Mouse (Mus musculus) Patski (cell line): ENCODE data around the gene Traf6. TPM values are rescaled to one million over a fixed set of nuclear protein-coding genes. Genes with fewer than 3 reads are reported as not detected.
A peak's percentile ranks its signal among the peaks of the same experiment; 100 is the strongest.

Experiments used
- ATAC-seq: fragments of 100-300 bp; one replicate; pipeline ENCODE4 v1.8.0; 2021
- CTCF ChIA-PET: fragments of 350-600 bp; sonication (Branson Sonifier 250); formaldehyde crosslinking; loops from one replicate; lab custom pipeline; 2022; ENCODE audit warnings: inconsistent platforms; lab: Charles Lee
- POLR2A ChIA-PET: fragments of 350-600 bp; sonication (Branson Sonifier 250); formaldehyde crosslinking; loops from one replicate; lab custom pipeline; 2022; ENCODE audit warnings: antibody characterized with exemption, inconsistent platforms; lab: Charles Lee
- DNase-seq: peaks from one replicate; pipeline ENCODE4 v3.0.0-alpha.2; 2011; ENCODE audit warnings: low read depth, low spot score
- H3K27me3 ChIP-seq: fragments of 371-371 bp; one replicate; pipeline ENCODE4 v1.5.1; 2021
- CTCF ChIP-seq: fragments of 100-300 bp; IDR thresholded peaks from one replicate; pipeline ENCODE4 v1.5.1; 2021
- in situ Hi-C: fragments of 300-500 bp; cut with MboI; formaldehyde crosslinking; loops from 3 replicates; pipeline ENCODE4 v1.11.1; 2018; ENCODE audit warnings: low pct_unique_long_range_greater_than_20kb, mixed read lengths
- polyA plus RNA-seq: library from polyadenylated mRNA; unstranded; gene quantifications from one replicate; pipeline ENCODE4 v1.2.3, GENCODE M21; 2021

Traf6 gene
- polyA plus RNA-seq = 13.8 TPM

DNA sequence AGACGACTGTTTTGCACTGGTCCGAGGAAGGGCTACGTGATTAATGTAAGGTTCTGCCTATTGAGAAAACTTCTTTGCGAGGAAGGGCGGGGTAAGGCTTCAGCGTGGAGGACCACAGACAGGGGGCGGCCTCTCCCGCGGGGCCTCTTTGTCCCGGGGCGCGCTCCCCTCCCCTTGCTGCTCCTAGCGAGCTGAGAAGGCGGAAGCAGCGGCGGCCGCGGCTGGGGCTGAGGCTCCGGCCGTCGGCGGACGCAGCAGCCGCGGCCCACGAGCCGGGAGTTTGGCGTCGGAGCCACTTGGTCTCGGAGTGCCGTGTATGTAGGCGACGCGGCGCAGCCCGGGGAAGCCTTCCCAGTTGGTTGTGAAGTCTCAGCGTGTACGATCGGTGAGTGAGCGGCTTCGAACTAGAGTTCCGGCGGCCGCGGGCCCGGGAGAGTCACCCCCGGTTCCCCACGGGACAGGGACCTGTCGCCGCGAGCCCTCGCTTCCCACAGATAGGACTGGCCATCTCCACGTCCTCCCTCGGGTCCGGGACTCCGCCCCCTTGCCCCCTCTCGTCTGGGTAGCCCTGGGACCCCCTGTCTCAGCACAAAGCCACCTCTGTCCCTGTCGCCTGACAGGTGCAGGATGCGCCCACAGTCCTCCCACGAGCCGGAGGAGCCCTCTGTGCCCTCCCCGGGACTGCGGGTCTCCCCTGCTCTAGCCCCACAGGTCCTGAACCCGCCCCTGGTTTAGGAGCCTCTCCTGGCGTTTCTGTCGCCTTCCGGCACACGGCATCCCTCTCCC is at the start of gene Traf6:
Gene Traf6, plus strand, starts transcription at position 194 of the 786 bp plus-strand sequence.
- TF ChIP-seq CTCF = peak; percentile 98
- in situ Hi-C loops = no loop called here
- peaks cover 15% of the 10 kb centered on the region for H3K27me3 ChIP-seq
- no peak for DNase-seq
- POLR2A ChIA-PET = interaction anchor here (0.7 kb wide), 1 partner anchor 295 kb away, joined by 3 read pairs; no protein-coding TSS in a partner anchor
- CTCF ChIA-PET = interaction anchor here (3.1 kb wide), 1 partner anchor 12 kb away, joined by 10 read pairs; no protein-coding TSS in a partner anchor
- peak; percentile 98 for ATAC-seq

DNA sequence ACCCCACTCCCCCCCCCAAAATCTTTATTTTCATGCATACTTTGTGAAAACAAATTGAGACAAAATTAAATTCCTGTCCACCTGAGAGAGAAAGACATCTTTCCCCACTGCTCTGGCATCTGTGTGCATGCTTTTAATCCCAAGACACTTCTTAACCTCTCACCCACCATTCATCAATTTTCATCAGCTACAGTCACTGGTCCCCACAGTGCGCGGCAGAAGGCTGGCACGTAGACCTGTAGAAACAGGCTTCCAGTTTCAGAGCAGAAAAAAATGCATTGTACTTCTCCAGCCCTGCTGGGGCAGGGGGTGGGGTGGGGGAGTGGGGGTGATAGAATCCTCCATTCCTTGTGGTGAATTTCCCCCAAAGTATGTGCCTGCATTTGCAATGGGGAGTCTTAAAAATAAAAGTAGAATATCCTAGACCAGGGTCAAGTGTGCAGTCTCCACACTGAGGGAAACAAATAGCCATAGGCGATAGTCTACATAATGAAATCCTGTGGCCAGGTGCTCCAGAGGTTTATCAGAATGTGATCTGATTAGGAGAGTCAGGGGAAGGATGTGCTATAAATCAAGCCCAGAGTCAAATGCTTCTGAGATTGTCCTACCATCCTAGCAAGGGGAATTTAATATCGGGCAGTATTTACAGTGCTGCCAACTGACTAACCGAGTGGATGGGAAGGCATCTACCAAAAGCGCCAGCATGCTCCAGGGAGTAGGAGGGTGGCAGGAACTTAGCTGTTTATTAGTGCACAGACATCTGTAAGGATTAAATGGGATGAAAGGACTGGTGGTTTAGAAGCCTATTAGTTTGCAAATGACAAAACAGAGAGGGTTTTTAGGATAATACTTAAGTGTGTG is 39.0 kb upstream of the Traf6 start:
- POLR2A ChIA-PET = interaction anchor here (1.0 kb wide), 1 partner anchor 11 kb away, joined by 3 read pairs; no protein-coding TSS in a partner anchor
- ATAC-seq = no peak
- DNase-seq = no peak
- peaks cover 58% of the 10 kb centered on the region for H3K27me3 ChIP-seq
- CTCF ChIA-PET = interaction anchor here (1.2 kb wide), 1 partner anchor 9 kb away, joined by 3 read pairs; no protein-coding TSS in a partner anchor
- TF ChIP-seq CTCF = no peak
- in situ Hi-C loops = no loop called here

DNA sequence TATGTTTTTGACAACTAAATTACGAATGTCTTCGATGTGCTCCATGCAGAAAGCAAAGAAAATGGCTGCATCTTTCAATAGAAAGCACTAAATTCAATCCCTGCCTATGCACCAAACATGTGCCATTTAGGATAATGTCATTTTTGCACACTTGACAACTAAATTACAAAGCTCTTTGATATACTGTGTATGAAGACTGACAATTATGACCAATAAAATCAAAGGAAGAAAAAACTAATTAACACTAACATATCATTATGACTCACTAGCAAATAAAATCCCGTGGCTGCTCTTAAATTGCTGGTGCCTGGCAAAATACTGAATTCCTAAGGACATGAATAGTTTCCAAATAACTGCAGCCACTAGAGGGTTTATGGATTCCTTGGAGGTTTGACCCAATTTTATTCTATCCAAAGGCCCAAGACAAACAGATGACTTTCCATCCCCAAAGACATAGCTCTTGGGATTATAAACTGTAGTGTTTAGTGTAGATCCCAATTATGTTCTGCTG is 38.3 kb upstream of the Traf6 start:
- DNase-seq (no peak), ATAC-seq (no peak)
- ChIA-PET CTCF (interaction anchor here (1.2 kb wide), 1 partner anchor 8 kb away, joined by 3 read pairs; no protein-coding TSS in a partner anchor), POLR2A (interaction anchor here (1.0 kb wide), 1 partner anchor 12 kb away, joined by 3 read pairs; no protein-coding TSS in a partner anchor)
- in situ Hi-C loops = no loop called here
- no peak for TF ChIP-seq CTCF
- H3K27me3 ChIP-seq = peaks cover 53% of the 10 kb centered on the region

DNA sequence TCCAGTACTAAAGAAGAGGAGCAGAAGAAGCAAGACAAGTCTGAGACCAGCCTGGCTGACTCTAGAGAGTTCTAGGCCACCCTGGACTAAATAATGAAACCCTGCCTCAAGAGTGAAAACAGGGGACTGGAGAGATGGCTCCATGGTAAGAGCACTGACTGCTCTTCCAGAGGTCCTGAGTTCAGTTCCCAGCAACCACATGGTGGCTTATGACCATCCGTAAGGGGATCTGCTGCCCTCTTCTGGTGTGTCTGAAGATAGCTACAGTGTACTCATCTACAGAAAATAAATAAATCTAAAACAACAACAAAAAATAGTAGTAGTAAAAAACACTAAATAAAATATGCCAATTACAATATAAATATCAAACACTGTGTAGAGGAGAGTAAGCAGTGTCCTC is 32.4 kb upstream of the Traf6 start:
- ATAC-seq (no peak), DNase-seq (no peak)
- POLR2A ChIA-PET = no interaction called here
- peak; percentile 19 for TF ChIP-seq CTCF
- H3K27me3 ChIP-seq = peaks cover 72% of the 10 kb centered on the region
- CTCF ChIA-PET = no interaction called here
- in situ Hi-C loops = no loop called here

DNA sequence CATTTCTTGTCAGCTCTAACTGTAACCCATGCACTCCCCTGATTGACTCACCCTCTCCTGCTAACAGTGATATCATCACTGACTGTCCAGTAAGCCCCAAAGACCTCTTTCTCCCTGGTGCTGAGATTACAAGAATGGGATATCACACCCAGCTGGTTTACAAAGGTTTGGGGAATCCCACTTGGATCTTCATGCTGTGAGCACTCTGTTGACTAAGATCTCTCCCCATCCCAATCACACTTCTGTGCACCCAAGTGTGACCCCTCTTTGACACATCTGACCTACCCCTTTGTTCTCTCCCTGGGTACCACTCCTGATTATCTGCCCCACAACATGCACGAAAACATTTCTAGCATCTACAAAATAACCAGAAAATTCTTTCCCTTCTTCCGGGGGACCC is 29.9 kb upstream of the Traf6 start:
- H3K27me3 ChIP-seq = peaks cover 65% of the 10 kb centered on the region
- ChIA-PET CTCF (interaction anchor here (0.8 to 6.5 kb wide), 4 partner anchors 9 to 175 kb away, joined by 3 to 34 read pairs (median 4); no protein-coding TSS in a partner anchor), POLR2A (no interaction called here)
- no peak for DNase-seq
- TF ChIP-seq CTCF = no peak
- ATAC-seq = no peak
- in situ Hi-C loops = no loop called here

DNA sequence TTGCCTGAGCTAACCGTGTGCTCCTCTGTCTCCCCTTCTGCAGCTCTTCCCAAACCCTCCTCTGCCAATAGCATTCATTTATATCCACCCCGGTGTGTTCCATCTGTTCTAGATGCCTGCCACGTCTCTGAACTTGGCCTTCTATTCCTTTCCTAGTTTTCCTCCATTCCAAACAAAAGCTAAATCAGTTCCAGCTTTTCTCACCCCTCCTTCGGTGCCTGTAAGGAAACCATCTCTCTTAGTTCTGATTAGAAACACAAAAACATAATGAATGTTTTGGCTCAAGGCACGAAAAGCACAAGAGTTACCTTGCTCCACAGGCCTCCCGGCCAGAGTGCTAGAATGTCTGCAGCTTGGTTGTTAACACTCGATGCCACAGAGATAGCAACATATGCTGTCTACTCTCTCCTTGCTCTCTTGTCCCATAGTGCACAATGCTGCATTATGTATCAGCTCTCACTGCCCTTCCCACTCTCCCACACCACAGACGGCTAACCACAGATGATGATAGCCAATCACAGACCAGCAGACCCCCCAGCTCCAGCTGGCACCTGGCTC is 29.0 kb upstream of the Traf6 start, which contains the start of the genes Rag1 and B230118H07Rik:
Gene Rag1, minus strand, starts transcription at position 388 of the 558 bp plus-strand sequence.
Gene B230118H07Rik, minus strand, starts transcription at position 419 of the 558 bp plus-strand sequence.
- CTCF ChIA-PET = interaction anchor here (1.0 to 6.5 kb wide), 5 partner anchors 15 to 190 kb away, joined by 3 to 34 read pairs (median 4); no protein-coding TSS in a partner anchor
- POLR2A ChIA-PET = no interaction called here
- TF ChIP-seq CTCF = no peak
- in situ Hi-C loops = no loop called here
- ATAC-seq = no peak
- H3K27me3 ChIP-seq = peaks cover 64% of the 10 kb centered on the region
- no peak for DNase-seq

DNA sequence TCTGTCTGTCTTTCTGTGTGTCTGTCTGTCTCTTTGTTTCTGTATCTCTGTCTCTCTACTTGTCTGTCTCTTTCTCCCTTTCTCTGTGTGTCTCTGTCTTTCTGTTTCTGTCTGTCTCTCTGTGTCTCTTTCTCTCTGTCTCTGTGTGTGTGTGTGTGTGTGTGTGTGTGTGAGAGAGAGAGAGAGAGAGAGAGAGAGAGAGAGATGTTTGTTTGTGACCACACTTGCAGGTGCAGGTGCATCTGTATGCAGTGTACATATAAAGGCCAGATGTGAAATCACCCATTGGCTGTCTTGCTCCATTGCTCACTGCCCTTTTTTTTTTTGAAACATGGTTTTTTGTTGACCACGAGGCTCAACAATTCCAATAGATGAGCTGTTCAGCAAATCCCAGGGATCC is 27.8 kb upstream of the Traf6 start:
- no peak for TF ChIP-seq CTCF
- H3K27me3 ChIP-seq = peaks cover 66% of the 10 kb centered on the region
- in situ Hi-C loops = loop anchor here (5.0 kb wide), 1 partner anchor 118 kb away; no protein-coding TSS in a partner anchor
- ChIA-PET CTCF (interaction anchor here (1.5 to 6.5 kb wide), 2 partner anchors 53 to 177 kb away, joined by 4 to 34 read pairs; no protein-coding TSS in a partner anchor), POLR2A (no interaction called here)
- ATAC-seq (no peak), DNase-seq (no peak)

DNA sequence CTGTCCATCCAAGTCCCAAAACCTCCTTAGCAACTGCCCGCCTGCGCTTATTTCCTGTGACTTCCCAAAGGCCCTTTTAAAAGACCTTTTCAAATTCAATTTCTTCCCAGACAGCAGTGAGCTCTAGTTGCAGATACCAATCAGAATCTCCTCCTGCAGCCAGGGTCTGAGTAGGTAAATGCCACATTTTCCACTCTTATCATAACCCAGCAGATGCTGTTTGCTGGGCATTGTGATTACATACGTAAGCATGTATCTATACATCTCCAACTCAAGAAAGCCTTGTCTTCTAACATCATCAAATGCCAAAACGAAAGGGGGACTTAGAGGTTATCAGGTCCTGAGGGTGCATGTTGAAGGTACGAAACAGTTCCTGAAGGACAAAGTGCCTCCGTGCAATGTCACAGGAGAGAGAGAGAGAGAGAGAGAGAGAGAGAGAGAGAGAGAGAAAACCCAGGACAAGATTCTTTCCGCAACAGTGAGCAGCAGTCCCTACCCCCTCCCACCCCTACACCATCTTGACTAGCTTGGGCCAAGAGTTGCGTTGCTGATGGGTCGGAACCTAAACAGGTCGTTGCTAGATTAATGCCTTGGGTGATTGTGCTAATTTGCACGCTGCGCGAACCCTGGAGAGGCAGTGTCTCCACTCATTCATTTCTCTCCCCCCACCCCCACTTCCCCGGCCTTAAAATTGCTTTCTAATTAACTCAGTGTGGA is 25.9 kb upstream of the Traf6 start:
- in situ Hi-C loops = loop anchor here (5.0 kb wide), 1 partner anchor 120 kb away; no protein-coding TSS in a partner anchor
- peaks cover 64% of the 10 kb centered on the region for H3K27me3 ChIP-seq
- no peak for TF ChIP-seq CTCF
- ChIA-PET POLR2A (interaction anchor here (0.7 kb wide), 1 partner anchor 53 kb away, joined by 3 read pairs; no protein-coding TSS in a partner anchor), CTCF (interaction anchor here (0.7 to 6.5 kb wide), 14 partner anchors 10 to 192 kb away, joined by 3 to 34 read pairs (median 4); no protein-coding TSS in a partner anchor)
- DNase-seq (no peak), ATAC-seq (no peak)
